Mouse (Mus musculus) kidney, adult 11 months (tissue): Measurements from ENCODE around the gene Lsm4.

Experiments
- DNase-seq: peaks from one replicate; pipeline ENCODE4 v3.0.0; 2022

Lsm4 gene

GRCm38 (mm10) chr8:70673079-70673856, at the start of gene Lsm4:
Lsm4 (plus strand) TSS chr8:70673248.
- DNase-seq, result peak; percentile 98

- peak; percentile 52 for DNase-seq
Observed at GRCm38 (mm10) chr8:70625104-70625503, 47.9 kb upstream of the Lsm4 start.

- no peak for DNase-seq
Observed at GRCm38 (mm10) chr8:70627041-70627440, 46.0 kb upstream of the Lsm4 start.

- no peak for DNase-seq
Observed at GRCm38 (mm10) chr8:70628986-70629490, 44.0 kb upstream of the Lsm4 start.

- peak; percentile 84 for DNase-seq
Observed at GRCm38 (mm10) chr8:70629574-70630531, 43.2 kb upstream of the Lsm4 start.

DNA sequence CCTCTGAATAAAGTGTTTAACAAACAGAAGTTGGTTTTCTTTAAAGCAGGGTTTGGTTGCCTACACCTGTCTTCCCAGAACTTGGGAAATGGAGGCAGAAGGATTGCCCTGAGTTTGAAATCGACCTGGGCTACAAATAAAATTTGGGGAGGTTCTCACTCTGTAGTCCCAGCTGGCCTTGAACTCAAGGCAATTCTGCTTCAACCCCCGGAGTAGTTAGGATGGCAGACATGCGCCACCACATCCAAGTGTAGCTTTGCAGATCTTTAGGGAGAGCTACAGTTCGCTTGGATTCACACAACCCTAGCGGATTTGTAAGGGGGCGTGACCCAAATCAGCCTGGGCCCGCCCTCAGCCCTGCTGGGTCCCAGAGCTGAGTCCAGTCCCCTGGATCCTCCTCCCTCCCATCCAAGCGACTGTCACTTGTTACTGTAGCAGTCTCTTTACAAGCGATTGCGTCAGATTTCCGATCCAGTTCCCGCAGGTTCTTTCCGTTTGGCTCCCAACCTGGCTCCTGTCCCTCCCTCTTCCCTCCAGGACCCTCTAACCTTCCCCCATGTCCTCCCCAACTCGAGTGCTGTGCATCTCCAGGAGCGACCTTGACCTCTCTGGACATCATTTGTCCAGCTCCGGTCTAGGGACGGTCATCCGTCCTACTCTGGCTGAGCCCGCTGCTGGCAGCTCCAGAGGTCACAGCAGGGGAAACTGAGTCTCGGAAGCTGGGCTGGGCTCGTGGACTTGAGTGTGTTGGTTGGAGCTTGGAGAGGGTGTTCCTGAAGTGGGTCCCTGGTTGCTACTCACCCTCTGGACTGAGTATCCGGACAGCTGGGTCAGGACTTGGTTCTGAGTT, 42.3 kb upstream of the Lsm4 start:
- DNase-seq, result peak; percentile 83

- DNase-seq, result peak; percentile 79
Observed at GRCm38 (mm10) chr8:70631436-70631835, 41.6 kb upstream of the Lsm4 start.

GRCm38 (mm10) chr8:70632346-70632892, 40.6 kb upstream of the Lsm4 start, which contains the start of gene Gdf15:
Gdf15 (minus strand) TSS chr8:70632456.
- no peak for DNase-seq

DNA sequence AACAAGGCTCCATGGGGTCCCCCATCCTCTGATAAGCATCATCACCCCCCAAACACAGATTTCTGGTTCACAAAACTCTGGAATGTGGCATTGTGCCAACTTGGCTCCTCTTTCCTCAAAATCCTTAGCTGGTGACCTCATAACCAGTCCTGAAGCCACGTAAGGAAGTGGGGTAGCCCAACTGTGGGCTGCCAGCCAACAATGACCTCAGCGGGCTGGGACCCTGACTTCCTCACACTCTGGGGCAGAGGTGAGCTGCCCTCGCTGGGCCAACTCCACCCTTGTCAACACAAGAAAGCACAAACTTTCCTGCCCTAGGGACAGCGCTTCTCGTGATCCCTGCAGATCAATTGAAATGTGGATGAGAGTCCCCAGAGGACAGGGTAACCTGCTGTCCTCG, 39.0 kb upstream of the Lsm4 start:
- DNase-seq, result peak; percentile 90

DNA sequence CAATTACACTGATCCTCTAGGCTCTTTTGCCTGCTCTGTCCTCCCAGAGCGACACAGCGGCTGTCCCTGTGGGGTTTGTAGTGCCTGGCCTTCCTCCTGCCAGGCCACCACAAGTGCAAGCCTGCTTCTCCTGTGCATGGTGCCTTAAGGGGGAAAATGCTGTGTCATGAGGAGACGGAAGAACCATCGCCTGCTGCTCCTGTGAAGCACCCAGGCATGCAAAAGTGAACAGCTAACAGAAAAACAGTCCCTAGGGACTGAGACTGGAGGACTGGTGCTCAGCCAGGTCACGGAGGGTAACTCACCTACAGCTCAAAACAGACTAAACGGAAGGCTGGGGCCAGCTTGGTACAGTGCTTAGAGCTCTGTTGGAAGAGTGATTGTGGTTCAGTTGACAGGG, 37.5 kb upstream of the Lsm4 start:
- DNase-seq, result peak; percentile 77

GRCm38 (mm10) chr8:70636838-70637237, 36.2 kb upstream of the Lsm4 start:
- peak; percentile 68 for DNase-seq

DNA sequence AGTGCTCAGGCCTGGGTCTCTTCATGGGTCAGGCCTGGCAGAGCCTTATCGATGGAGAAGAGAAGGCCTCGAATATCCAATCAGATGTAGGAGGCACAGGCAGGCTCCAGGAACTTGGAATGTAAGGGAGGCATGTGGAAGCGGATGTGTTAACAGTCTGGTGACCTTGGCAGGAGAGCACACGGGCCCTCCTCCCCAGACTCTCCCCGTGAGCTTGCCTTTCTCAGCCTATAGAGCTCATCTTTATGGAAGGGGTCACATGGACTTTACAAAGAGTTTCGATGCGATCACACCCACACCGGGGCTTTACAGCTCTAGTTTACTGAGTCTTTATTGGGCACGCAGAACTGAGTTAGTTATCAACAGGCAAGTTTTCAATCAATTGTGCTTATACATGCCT, 34.3 kb upstream of the Lsm4 start:
- no peak for DNase-seq

- DNase-seq, result no peak
Observed at GRCm38 (mm10) chr8:70643019-70643418, 30.0 kb upstream of the Lsm4 start.

DNA sequence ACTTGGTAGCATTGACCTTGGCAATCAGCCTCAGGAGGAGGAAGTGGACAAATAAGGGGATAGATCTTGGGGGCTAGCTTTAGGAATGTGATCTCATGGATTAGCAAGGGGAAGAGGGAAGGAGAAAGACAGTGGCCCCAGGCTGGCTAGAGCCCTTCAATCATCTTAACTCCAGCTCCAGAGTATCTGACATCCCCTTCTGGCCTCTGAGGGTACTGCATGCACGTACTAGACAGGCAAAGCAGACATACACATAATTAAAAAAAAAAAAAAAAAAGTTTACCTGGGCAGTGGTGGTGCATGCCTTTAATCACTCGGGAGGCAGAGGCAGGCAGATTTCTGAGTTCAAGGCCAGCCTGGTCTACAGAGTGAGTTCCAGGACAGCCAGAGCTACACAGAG, 29.0 kb upstream of the Lsm4 start:
- DNase-seq, result no peak

GRCm38 (mm10) chr8:70645501-70646224, 27.4 kb upstream of the Lsm4 start:
- peak; percentile 76 for DNase-seq

GRCm38 (mm10) chr8:70646369-70646768, 26.7 kb upstream of the Lsm4 start:
- no peak for DNase-seq

DNA sequence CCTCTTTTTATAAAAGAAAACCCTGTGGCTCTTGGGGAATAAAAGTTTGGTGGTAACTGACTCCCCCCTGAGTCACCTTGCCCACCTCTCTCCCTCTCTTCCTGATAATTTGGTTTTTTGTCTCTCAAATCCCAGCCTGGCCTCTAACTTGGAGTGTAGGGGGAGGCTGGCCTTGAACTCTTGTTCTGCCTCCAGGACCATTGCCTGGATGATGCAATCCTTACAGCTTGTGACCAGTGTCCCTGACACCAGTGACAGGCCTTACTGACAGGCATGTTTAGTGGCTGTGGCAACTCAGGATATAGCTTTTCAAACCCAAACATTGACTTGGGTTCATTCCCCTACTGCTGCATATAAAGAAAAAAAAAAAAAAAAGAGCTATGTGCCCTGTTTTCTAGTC, 26.3 kb upstream of the Lsm4 start:
- no peak for DNase-seq

- DNase-seq, result peak; percentile 86
Observed at GRCm38 (mm10) chr8:70647343-70648163, 25.5 kb upstream of the Lsm4 start.

GRCm38 (mm10) chr8:70648164-70648442, 24.9 kb upstream of the Lsm4 start:
- peak; percentile 65 for DNase-seq

DNA sequence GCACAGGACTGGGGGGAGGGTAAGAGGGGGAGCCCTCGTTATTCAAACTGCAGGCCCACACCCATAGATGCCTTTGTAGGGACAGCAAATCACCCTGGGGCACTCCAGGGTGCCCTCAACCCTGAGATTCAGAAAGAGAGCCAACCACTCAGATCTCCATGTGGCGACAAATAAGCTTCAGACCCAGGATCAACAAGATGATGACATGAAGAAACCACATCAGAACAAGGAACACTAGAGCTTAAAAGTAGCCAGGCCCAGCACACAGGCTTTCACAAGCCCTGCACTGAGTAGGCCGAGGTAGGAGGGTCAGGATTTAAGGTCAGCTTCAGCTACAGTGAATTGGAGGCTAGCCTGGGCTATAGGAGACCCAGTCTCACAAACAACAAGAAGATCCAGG, 24.1 kb upstream of the Lsm4 start:
- DNase-seq, result no peak

DNA sequence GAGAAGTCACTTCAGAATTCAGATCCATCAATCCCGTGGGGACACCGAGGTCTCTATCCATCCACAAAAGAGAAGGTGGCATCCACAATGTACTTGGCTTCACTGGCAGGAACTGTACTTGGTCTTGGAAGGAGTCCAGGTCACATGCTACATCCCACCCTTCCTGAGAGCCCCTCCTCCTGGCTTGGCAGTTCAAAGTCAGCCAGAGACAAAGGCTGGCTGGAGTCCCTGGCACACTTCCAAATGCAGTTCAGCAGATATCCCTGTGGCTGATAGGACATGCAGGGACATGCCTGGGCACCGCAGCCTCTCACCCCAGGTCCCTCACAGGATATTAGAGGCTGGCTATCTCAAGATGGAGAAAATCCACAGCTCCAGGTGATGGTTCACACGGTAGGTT, 23.7 kb upstream of the Lsm4 start:
- peak; percentile 90 for DNase-seq
